Mouse (Mus musculus) C2C12 (cell line): ENCODE results near the gene Helb. TPM values are rescaled to one million over a fixed set of nuclear protein-coding genes. Genes with fewer than 3 reads are reported as not detected.

Experiments used
- H3K27me3 ChIP-seq: one replicate; pipeline ENCODE4 v1.6.1; 2011; ENCODE audit not compliant: control insufficient read depth, insufficient read depth, insufficient read length
- H3K36me3 ChIP-seq: one replicate; pipeline ENCODE4 v1.6.1; 2011; ENCODE audit not compliant: control insufficient read depth, insufficient read depth
- H3K4me3 ChIP-seq: one replicate; pipeline ENCODE4 v1.5.1; 2011; ENCODE audit warnings: mild to moderate bottlenecking, control low read depth; ENCODE audit not compliant: poor library complexity, insufficient read depth, severe bottlenecking
- H3K79me2 ChIP-seq: one replicate; pipeline ENCODE4 v1.6.1; 2011; ENCODE audit not compliant: control insufficient read depth, insufficient read depth
- H3K79me3 ChIP-seq: one replicate; pipeline ENCODE4 v1.6.1; 2011; ENCODE audit warnings: low read depth, control low read depth
- H3ac ChIP-seq: one replicate; pipeline ENCODE3; 2011; ENCODE audit warnings: low read depth; ENCODE audit not compliant: control insufficient read depth, insufficient read length
- CEBPB ChIP-seq: IDR thresholded peaks from one replicate; pipeline ENCODE4 v1.6.1; 2011; ENCODE audit warnings: low read depth, mild to moderate bottlenecking, control low read depth, moderate library complexity
- CTCF ChIP-seq: IDR thresholded peaks from one replicate; pipeline ENCODE4 v1.5.1; 2011; ENCODE audit not compliant: control insufficient read depth, insufficient read depth, insufficient read length
- FOSL1 ChIP-seq: IDR thresholded peaks from one replicate; pipeline ENCODE4 v1.8.0; 2011; ENCODE audit warnings: mild to moderate bottlenecking, low read length; ENCODE audit not compliant: poor library complexity, insufficient read depth, severe bottlenecking
- MAX ChIP-seq: IDR thresholded peaks from one replicate; pipeline ENCODE4 v1.6.1; 2011; ENCODE audit warnings: mild to moderate bottlenecking, control low read depth
- MYOD1 ChIP-seq: IDR thresholded peaks from one replicate; pipeline ENCODE4 v1.6.1; 2011; ENCODE audit warnings: low read depth; ENCODE audit not compliant: control insufficient read depth, insufficient read length
- MYOG ChIP-seq: IDR thresholded peaks from one replicate; pipeline ENCODE4 v1.6.1; 2011; ENCODE audit not compliant: control insufficient read depth, insufficient read length; ENCODE audit errors: extremely low read depth
- USF1 ChIP-seq: IDR thresholded peaks from one replicate; pipeline ENCODE4 v1.6.1; 2011; ENCODE audit warnings: low read depth, mild to moderate bottlenecking, control low read depth, moderate library complexity
- long read RNA-seq, 2 experiments: library from polyadenylated mRNA; unstranded; transcript quantifications; one replicate each; pipeline ENCODE4 v2.0.0; 2019 to 2020
- polyA plus RNA-seq: library from polyadenylated mRNA; unstranded; fragments of >200 nt; fragmentation: generic; extraction: Trizol; gene quantifications from one replicate; pipeline ENCODE4 v1.2.1, GENCODE M21; 2012; ENCODE audit warnings: missing spikeins

Helb gene
- polyA plus RNA-seq: 4.4 TPM
- long read RNA-seq, experiment 1, full-length matches to known transcripts: 1 of 2 reads
- long read RNA-seq, experiment 1, partial matches to known transcripts: 1 of 2 reads
- long read RNA-seq, experiment 1, other reads (novel, unspliced or antisense): 0 of 2 reads
- long read RNA-seq, experiment 2, full-length matches to known transcripts: 31 of 40 reads
- long read RNA-seq, experiment 2, partial matches to known transcripts: 8 of 40 reads
- long read RNA-seq, experiment 2, other reads (novel, unspliced or antisense): 1 of 40 reads

DNA sequence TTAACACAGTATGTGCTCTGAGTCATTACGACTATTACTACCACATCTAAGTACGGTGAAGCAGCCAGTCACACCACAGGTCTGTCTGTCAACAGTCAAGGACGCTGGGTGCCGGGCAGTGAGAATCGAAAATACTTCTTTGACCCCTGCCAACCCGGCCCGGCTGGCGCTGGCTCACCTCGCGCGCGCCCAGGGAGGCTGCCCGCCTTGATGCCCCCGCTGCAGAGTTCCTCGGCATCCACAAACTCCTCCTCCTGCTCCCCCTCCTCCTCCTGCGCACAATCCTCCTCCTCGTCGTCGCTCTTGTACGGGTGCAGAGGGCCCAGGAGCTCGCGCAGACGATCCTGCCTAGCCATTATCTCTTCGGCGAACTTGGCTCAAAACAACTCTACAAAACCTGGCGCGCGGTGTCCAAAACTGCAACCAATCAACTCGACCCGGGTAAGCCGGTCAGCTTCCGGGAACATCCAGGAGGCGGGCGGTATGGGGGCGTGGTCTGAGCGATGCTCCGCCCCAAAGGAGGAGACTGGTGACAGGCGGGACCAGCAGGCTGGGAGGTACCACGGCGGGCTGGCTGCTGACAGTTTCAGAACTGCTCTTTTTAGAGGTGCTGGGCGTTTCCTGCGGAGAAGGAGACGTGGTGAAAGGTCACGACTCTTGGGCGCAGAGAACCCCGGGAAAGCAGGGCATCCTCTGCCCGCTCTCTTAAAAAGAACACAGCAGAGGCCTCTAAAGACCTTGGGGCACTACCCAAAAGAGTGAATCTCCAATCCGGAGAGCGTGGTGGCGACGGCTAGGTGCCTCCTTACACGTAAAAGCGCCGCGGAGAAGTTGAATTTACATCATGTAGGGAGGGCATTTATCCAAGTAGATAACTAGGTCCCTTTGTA lies at the start of gene Helb:
Gene Helb (minus strand): TSS at position 481 of the 890 bp plus-strand sequence.
- Histone ChIP-seq H3K79me2 (peaks cover 12% of the 10 kb centered on the region), H3ac (peak within 1 kb of the TSS; percentile 78), H3K79me3 (no peaks in the 10 kb centered on the region), H3K4me3 (peak within 1 kb of the TSS; percentile 69), H3K36me3 (peaks cover 18% of the 10 kb centered on the region), H3K27me3 (no peaks in the 10 kb centered on the region)
- no peak for TF ChIP-seq CEBPB
- no peak for TF ChIP-seq CTCF
- TF ChIP-seq MYOG: no peak
- no peak for TF ChIP-seq USF1

DNA sequence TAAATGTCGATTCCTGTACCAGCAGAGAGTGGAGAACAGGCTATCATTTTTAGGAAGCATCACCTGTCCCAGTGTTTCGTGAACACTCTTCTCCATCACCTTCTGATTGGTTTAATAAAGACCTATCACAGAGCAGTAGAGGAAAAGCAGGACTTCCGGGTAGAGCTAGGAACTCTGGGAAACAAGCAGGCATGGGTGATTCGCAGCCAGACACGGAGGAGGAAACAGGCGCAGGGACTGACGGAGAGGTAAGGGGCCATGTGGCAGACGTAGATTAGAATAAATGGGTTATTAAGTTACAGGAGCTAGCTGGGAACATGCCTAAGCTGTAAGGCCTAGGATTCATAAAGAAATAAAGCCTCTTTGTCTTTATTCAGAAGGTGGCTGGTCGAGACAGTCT lies 47.7 kb upstream of the Helb start:
- TF ChIP-seq FOSL1: no peak
- TF ChIP-seq MYOG: no peak
- TF ChIP-seq CTCF: no peak
- no peak for TF ChIP-seq USF1
- TF ChIP-seq CEBPB: no peak
- TF ChIP-seq MAX: no peak
- no peak for TF ChIP-seq MYOD1
- Histone ChIP-seq H3K4me3 (no peak overlapping the region), H3ac (no peak overlapping the region), H3K36me3 (no peaks in the 10 kb centered on the region), H3K27me3 (no peaks in the 10 kb centered on the region), H3K79me2 (no peaks in the 10 kb centered on the region), H3K79me3 (no peaks in the 10 kb centered on the region)

DNA sequence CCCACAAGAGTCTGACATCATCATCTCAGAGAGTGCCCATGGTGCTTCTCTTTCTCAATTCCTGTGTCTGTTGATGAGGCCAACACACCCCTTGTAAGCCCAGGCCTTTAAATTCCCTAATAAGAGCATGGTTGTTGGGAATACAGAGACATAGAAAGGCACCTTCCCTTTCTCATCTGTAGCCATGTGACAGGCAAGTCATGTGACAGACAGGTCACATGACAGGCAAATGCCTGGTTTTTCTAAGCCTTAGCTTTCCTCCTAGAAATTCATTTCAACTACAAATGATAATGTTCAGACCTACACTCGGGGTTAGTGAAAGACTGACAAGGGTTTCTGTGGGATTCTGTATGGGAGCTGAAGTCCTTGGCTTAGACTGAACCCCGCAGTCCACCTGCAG lies 41.1 kb upstream of the Helb start:
- H3K79me3 ChIP-seq: no peaks in the 10 kb centered on the region
- H3K27me3 ChIP-seq: no peaks in the 10 kb centered on the region
- H3K79me2 ChIP-seq: no peaks in the 10 kb centered on the region
- H3ac ChIP-seq: no peak overlapping the region
- TF ChIP-seq CTCF (no peak), USF1 (peak; percentile 61)
- H3K4me3 ChIP-seq: no peak overlapping the region
- H3K36me3 ChIP-seq: no peaks in the 10 kb centered on the region

DNA sequence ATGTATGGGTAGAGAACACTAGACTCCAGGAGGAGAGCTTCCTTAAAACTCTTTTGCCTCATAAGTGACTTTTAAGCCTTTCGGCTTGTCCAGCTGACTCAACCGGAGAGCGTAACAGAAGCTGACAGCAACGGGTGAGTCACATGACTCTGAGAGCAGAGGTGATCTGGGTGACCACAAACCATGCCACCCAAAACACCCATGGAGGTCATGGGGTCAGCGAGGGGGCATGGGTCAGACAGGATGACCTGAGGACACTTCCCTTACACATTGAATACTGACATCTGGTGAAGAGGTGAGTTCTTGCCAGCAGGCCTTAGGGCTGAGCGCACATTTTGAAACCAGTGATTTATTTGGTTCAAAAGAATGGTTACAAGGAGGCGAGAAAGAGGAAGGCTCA lies 38.9 kb upstream of the Helb start:
- H3K79me2 ChIP-seq: no peaks in the 10 kb centered on the region
- H3ac ChIP-seq: no peak overlapping the region
- TF ChIP-seq MYOD1: no peak
- TF ChIP-seq FOSL1: no peak
- TF ChIP-seq USF1: no peak
- TF ChIP-seq MYOG: no peak
- no peak for TF ChIP-seq CEBPB
- no peak for TF ChIP-seq CTCF
- no peak for TF ChIP-seq MAX
- H3K79me3 ChIP-seq: no peaks in the 10 kb centered on the region
- H3K27me3 ChIP-seq: no peaks in the 10 kb centered on the region
- no peaks in the 10 kb centered on the region for H3K36me3 ChIP-seq
- no peak overlapping the region for H3K4me3 ChIP-seq

DNA sequence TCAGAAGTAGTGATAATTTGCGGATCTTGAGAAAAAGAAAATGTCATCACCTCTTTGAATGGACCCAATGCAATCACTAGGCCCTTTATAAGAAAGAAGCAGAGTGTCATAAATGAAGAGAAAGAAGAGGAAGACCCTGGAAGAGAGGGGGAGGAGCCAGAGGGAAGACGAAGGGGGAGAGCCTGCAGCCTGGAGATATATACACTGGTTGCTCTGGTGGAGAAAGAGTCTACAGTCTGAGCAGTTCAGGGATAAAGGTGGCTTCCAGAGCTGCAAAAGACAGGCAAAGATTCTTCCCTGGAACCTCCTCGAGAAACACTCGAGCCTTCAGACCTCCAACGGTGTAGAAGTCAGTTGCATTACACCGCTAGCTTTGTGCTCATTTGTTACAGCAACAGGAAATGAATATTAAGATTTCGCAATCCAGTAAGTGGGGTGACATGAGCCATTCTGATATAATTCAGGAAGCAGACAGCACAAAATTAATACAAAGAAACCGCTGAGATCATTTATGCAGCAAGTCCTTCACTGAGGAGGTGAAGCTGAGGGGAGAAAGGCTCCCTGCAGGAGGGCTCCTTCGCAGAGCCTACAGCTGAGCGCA lies 28.2 kb upstream of the Helb start:
- Histone ChIP-seq H3K36me3 (no peaks in the 10 kb centered on the region), H3ac (no peak overlapping the region), H3K79me2 (no peaks in the 10 kb centered on the region), H3K79me3 (no peaks in the 10 kb centered on the region), H3K27me3 (no peaks in the 10 kb centered on the region), H3K4me3 (no peak overlapping the region)
- TF ChIP-seq MYOD1 (no peak), CEBPB (peak; percentile 65)

DNA sequence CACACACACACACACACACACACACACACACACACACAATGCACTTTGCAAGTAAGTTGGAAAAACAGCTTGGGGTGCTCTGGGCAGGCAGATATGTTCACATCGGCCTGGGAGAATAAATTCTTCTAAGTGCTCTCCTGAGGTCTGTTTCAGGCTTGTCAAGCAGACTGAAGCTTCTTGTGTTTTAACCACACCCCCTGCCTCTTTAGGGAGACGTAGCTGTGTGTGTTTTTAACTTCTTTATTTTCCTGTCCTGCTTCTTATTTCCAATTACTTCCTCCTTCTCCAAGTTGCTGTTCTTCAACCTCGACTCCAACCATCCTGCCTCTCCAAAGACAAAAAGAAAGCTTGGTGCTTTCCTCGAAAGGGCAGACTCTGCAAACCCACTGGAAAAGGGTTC lies 27.4 kb upstream of the Helb start:
- Histone ChIP-seq H3K79me2 (no peaks in the 10 kb centered on the region), H3K27me3 (no peaks in the 10 kb centered on the region), H3K36me3 (no peaks in the 10 kb centered on the region), H3ac (no peak overlapping the region), H3K79me3 (no peaks in the 10 kb centered on the region), H3K4me3 (no peak overlapping the region)
- TF ChIP-seq FOSL1 (no peak), MAX (no peak), MYOD1 (no peak), CEBPB (no peak), USF1 (no peak)
